Mouse (Mus musculus) large intestine, adult 2 months (tissue): ENCODE results near the gene Pard6b. TPM values are rescaled to one million over a fixed set of nuclear protein-coding genes. Genes with fewer than 3 reads are reported as not detected.

ENCODE experiments used
- DNase-seq: peaks from one replicate; pipeline ENCODE4 v3.0.0-alpha.2; 2012; ENCODE audit warnings: low read depth, low spot score
- WGBS: fragments of 180-500 bp; shearing (Covaris S2); methylation state at CpG from one replicate; pipeline ENCODE4 v1.1.7; 2018; 5-methylcytosine and 5-hydroxymethylcytosine counted together
- polyA plus RNA-seq: library from polyadenylated mRNA; depleted of rRNA; stranded (reverse); fragments of >200 nt; gene quantifications from 2 replicates; pipeline ENCODE4 v1.2.3, GENCODE M21; 2012

Gene Pard6b
- polyA plus RNA-seq, 1 experiment: 16.5 TPM

- 43% methylated on average over 13 of the region's 13 CpGs for WGBS
- DNase-seq: no peak
Measured at GRCm38 (mm10) chr2:168058488-168059199, 22.2 kb upstream of the Pard6b start.

GRCm38 (mm10) chr2:168059200-168059790, 21.5 kb upstream of the Pard6b start:
- no peak for DNase-seq
- 81% methylated on average over 6 of the region's 6 CpGs for WGBS

- DNase-seq: no peak
- WGBS: 81% methylated on average over 12 of the region's 12 CpGs
Measured at GRCm38 (mm10) chr2:168063712-168064111, 17.1 kb upstream of the Pard6b start.

- 38% methylated on average over 7 of the region's 7 CpGs for WGBS
- no peak for DNase-seq
Measured at GRCm38 (mm10) chr2:168065511-168065910, 15.3 kb upstream of the Pard6b start.

- 85% methylated on average over 8 of the region's 8 CpGs for WGBS
- no peak for DNase-seq
Measured at GRCm38 (mm10) chr2:168066783-168067182, 14.0 kb upstream of the Pard6b start.

GRCm38 (mm10) chr2:168070425-168070824, 10.4 kb upstream of the Pard6b start:
- WGBS: 78% methylated on average over 5 of the region's 5 CpGs
- DNase-seq: no peak

- 39% methylated on average over 12 of the region's 12 CpGs for WGBS
- no peak for DNase-seq
Measured at GRCm38 (mm10) chr2:168072436-168073131, 8.2 kb upstream of the Pard6b start.

- WGBS: 87% methylated on average over 5 of the region's 5 CpGs
- no peak for DNase-seq
Measured at GRCm38 (mm10) chr2:168073722-168074121, 7.1 kb upstream of the Pard6b start.

GRCm38 (mm10) chr2:168074457-168074856, 6.3 kb upstream of the Pard6b start:
- DNase-seq: no peak
- WGBS: 39% methylated on average over 3 of the region's 3 CpGs

GRCm38 (mm10) chr2:168076840-168077576, 3.8 kb upstream of the Pard6b start:
- no peak for DNase-seq
- 55% methylated on average over 20 of the region's 20 CpGs for WGBS

GRCm38 (mm10) chr2:168078107-168078830, 2.5 kb upstream of the Pard6b start:
- WGBS: 16% methylated on average over 15 of the region's 15 CpGs
- peak; percentile 81 for DNase-seq

GRCm38 (mm10) chr2:168081299-168081932, 612 bp downstream of the Pard6b start:
- DNase-seq: no peak
- WGBS: under 1% methylated on average over 47 of the region's 49 CpGs

GRCm38 (mm10) chr2:168081933-168082306, 1.1 kb downstream of the Pard6b start:
- no peak for DNase-seq
- 4% methylated on average over 14 of the region's 14 CpGs for WGBS

- WGBS: 73% methylated on average over 2 of the region's 2 CpGs
- DNase-seq: no peak
Measured at GRCm38 (mm10) chr2:168083593-168083992, 2.8 kb downstream of the Pard6b start.

GRCm38 (mm10) chr2:168084228-168084627, 3.4 kb downstream of the Pard6b start:
- DNase-seq: no peak
- 87% methylated on average over 7 of the region's 7 CpGs for WGBS

- 30% methylated on average over 10 of the region's 10 CpGs for WGBS
Measured at GRCm38 (mm10) chr2:168085621-168086265, 4.9 kb downstream of the Pard6b start.

GRCm38 (mm10) chr2:168086318-168086717, 5.5 kb downstream of the Pard6b start:
- 43% methylated on average over 6 of the region's 6 CpGs for WGBS

More at GRCm38 (mm10) chr2:168085621-168086265, 4.9 kb downstream of the Pard6b start:
- DNase-seq: no peak

GRCm38 (mm10) chr2:168086839-168087238, 6.0 kb downstream of the Pard6b start:
- DNase-seq: no peak
- 64% methylated on average over 9 of the region's 9 CpGs for WGBS

More at GRCm38 (mm10) chr2:168086318-168086717, 5.5 kb downstream of the Pard6b start:
- DNase-seq: no peak
